8 mouse cellular contexts compared by ENCODE assay signal in the genomic region with DNA sequence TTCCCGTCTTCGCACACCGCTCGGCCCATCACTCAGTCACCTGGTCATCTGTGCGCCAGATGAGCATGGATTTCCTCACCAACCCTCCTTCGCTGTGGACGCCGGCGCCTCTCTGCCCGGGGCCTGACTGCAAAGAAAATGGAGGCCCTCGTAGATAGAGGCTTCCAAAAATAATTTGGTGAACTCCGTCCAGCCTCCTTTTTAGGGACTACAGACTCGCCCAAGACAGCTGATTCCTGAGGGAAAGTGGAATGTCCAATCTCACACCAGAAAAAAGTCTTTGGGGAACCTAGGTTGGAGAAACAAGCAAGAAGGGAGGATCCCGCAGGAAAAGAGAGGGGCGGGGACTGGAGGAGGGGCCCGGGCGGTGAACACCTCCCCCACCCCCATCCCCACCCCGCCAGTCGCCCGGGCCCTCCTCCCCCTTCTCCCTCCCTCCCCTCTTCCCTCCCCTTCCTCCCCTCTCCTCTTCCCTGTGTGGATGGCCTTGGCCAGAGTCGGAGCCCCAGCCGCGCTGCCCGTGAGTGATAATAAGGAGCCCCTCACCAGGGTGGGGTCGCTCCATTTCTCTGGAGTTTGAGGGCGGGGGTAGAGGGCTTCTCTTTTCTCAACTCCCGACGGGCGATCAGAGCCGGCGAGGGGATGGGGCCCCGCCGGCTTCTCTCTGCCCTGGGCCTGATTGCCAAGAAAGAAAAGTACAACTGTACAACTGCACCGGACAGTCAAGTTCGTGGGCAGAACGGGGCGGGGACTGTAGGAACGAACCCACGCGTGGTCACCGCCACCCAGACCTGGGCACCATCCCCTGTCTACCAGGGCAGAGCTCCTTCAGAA. TPM values are rescaled to one million over a fixed set of nuclear protein-coding genes. Genes with fewer than 3 reads are reported as not detected.
DNase-seq lines count a peak whose midpoint lies in the region; ATAC-seq and TF ChIP-seq lines count a peak whose summit lies in the region.

Gene Ston1, plus strand, starts transcription at position 463 of the 834 bp plus-strand sequence.

- 1% methylated on average over 38 of the region's 41 CpGs for WGBS in forebrain, postnatal 0 days
- WGBS in hindbrain, embryonic 12.5 days, result under 1% methylated on average over 32 of the region's 41 CpGs
- under 1% methylated on average over 40 of the region's 41 CpGs for WGBS in limb, embryonic 10.5 days
- WGBS in midbrain, embryonic 12.5 days, result under 1% methylated on average over 36 of the region's 41 CpGs

- peak; percentile 43 to 86 for DNase-seq in right cerebral cortex, postnatal 10 days (ENCODE audit: low spot score in 2 of 2)
- DNase-seq in right cerebral cortex, adult 18-20 months, result no peak
- DNase-seq in cerebellum, adult 11 months, result peak; percentile 46
- no peak for DNase-seq in forebrain, postnatal 0 days
- DNase-seq in limb, embryonic 10.5 days (ENCODE audit: low spot score), result peak; percentile 90
- DNase-seq in testis, postnatal 14 days (ENCODE audit: low spot score), result peak; percentile 60

- H3K4me1 ChIP-seq in forebrain, postnatal 0 days (ENCODE audit: insufficient read depth), result no peaks in the 10 kb centered on the region
- H3K4me1 ChIP-seq in hindbrain, embryonic 12.5 days, result peaks cover 16% of the 10 kb centered on the region
- H3K4me1 ChIP-seq in limb, embryonic 10.5 days, result peaks cover 35% of the 10 kb centered on the region
- H3K4me1 ChIP-seq in midbrain, embryonic 12.5 days, result peaks cover 19% of the 10 kb centered on the region

- peak within 1 kb of the TSS; percentile 51 for H3K4me3 ChIP-seq in forebrain, postnatal 0 days (ENCODE audit: low read depth, low read length)
- H3K4me3 ChIP-seq in hindbrain, embryonic 12.5 days, result peak within 1 kb of the TSS; percentile 49
- H3K4me3 ChIP-seq in limb, embryonic 10.5 days, result peak within 1 kb of the TSS; percentile 69
- peak within 1 kb of the TSS; percentile 54 for H3K4me3 ChIP-seq in midbrain, embryonic 12.5 days

- TF ChIP-seq CTCF in forebrain, postnatal 0 days (IDR thresholded peaks at IDR 0.05; ENCODE audit: low read depth), result no peak

- H3K9ac ChIP-seq in forebrain, postnatal 0 days, result peak within 1 kb of the TSS; percentile 59
- H3K9ac ChIP-seq in hindbrain, embryonic 12.5 days, result peak within 1 kb of the TSS; percentile 62
- H3K9ac ChIP-seq in midbrain, embryonic 12.5 days (replicated peaks), result peak within 1 kb of the TSS; percentile 56

- peak within 1 kb of the TSS; percentile 36; the same call in 1 of the 2 replicates for H3K27ac ChIP-seq in forebrain, postnatal 0 days (ENCODE audit: low read depth, low read length)
- peak within 1 kb of the TSS; percentile 74 for H3K27ac ChIP-seq in hindbrain, embryonic 12.5 days
- H3K27ac ChIP-seq in limb, embryonic 10.5 days, result peak within 1 kb of the TSS; percentile 90
- peak within 1 kb of the TSS; percentile 67 for H3K27ac ChIP-seq in midbrain, embryonic 12.5 days (replicated peaks)

- peak within 1 kb of the TSS; percentile 78 for H3K4me2 ChIP-seq in forebrain, postnatal 0 days (ENCODE audit: low read depth)
- peak within 1 kb of the TSS; percentile 74 for H3K4me2 ChIP-seq in hindbrain, embryonic 12.5 days (replicated peaks)
- peak within 1 kb of the TSS; percentile 73 for H3K4me2 ChIP-seq in midbrain, embryonic 12.5 days (replicated peaks)

- no peaks in the 10 kb centered on the region for H3K36me3 ChIP-seq in forebrain, postnatal 0 days (ENCODE audit: insufficient read depth)
- no peaks in the 10 kb centered on the region for H3K36me3 ChIP-seq in hindbrain, embryonic 12.5 days
- H3K36me3 ChIP-seq in limb, embryonic 10.5 days, result no peaks in the 10 kb centered on the region
- no peaks in the 10 kb centered on the region for H3K36me3 ChIP-seq in midbrain, embryonic 12.5 days

- peak; percentile 76 for ATAC-seq in forebrain, postnatal 0 days
- peak; percentile 88 for ATAC-seq in hindbrain, embryonic 12.5 days (ENCODE audit: low FRiP score)
- peak; percentile 88 for ATAC-seq in midbrain, embryonic 12.5 days (ENCODE audit: low FRiP score, low read depth)

- H3K9me3 ChIP-seq in forebrain, postnatal 0 days (ENCODE audit: low read length), result no peaks in the 10 kb centered on the region
- H3K9me3 ChIP-seq in hindbrain, embryonic 12.5 days (replicated peaks), result no peaks in the 10 kb centered on the region
- no peaks in the 10 kb centered on the region for H3K9me3 ChIP-seq in limb, embryonic 10.5 days (replicated peaks)
- H3K9me3 ChIP-seq in midbrain, embryonic 12.5 days, result no peaks in the 10 kb centered on the region

- no peaks in the 10 kb centered on the region for H3K27me3 ChIP-seq in forebrain, postnatal 0 days (ENCODE audit: insufficient read depth, low read length)
- no peaks in the 10 kb centered on the region for H3K27me3 ChIP-seq in hindbrain, embryonic 12.5 days
- H3K27me3 ChIP-seq in limb, embryonic 10.5 days (ENCODE audit: low read depth, poor library complexity, severe bottlenecking), result no peaks in the 10 kb centered on the region
- H3K27me3 ChIP-seq in midbrain, embryonic 12.5 days, result peaks cover 11% of the 10 kb centered on the region

RNA-seq across cellular contexts. Expression of gene Ston1, which starts in this region (rescaled TPM):
- 1.4 and 2.2 TPM in 2 replicates for total RNA-seq in forebrain, postnatal 0 days (2014; rRNA removed)
- 0.52 and 1.5 TPM in 2 replicates for polyA plus RNA-seq in forebrain, postnatal 0 days (2015; fragmentation: Nextera tagmentation; extraction: Ambion mirVana)
- 3.1 and 3.4 TPM in 2 replicates for polyA plus RNA-seq in hindbrain, embryonic 12.5 days (2016; fragmentation: Nextera tagmentation; extraction: Ambion mirVana)
- polyA plus RNA-seq in limb, embryonic 10.5 days (2016; fragmentation: Nextera tagmentation; extraction: Ambion mirVana), result 2.4 and 3.0 TPM in 2 replicates
- 1.6 and 2.7 TPM in 2 replicates for polyA plus RNA-seq in midbrain, embryonic 12.5 days (2016; fragmentation: Nextera tagmentation; extraction: Ambion mirVana)

Comparison
In these comparisons a context has a peak if more than half of its experiments do, and no peak if none do; other contexts are left out.
1. DNase-seq: peak in right cerebral cortex, postnatal 10 days (2 of 2), cerebellum, adult 11 months (single experiment), limb, embryonic 10.5 days (single experiment) and testis, postnatal 14 days (single experiment); none in right cerebral cortex, adult 18-20 months (single experiment) and forebrain, postnatal 0 days (single experiment).
2. H3K27ac ChIP-seq: peak in every context shown above with its lines; median percentile 90 in limb, embryonic 10.5 days; 74 in hindbrain, embryonic 12.5 days; 67 in midbrain, embryonic 12.5 days; 36 in forebrain, postnatal 0 days.
3. Peak in every context shown above with its lines, with median percentiles within 50 percentile points of each other: ATAC-seq, H3K4me2 ChIP-seq, H3K4me3 ChIP-seq and H3K9ac ChIP-seq.